Mouse (Mus musculus) heart, postnatal 0 days (tissue): ENCODE data around the gene Slc25a44.

Source experiments
- CTCF ChIP-seq: IDR thresholded peaks from 2 replicates; pipeline ENCODE4 v1.5.1; 2016; ENCODE audit warnings: antibody characterized with exemption, control low read depth, low read depth
- EP300 ChIP-seq: IDR thresholded peaks from 2 replicates; pipeline ENCODE4 v1.6.1; 2016; ENCODE audit warnings: antibody characterized with exemption, low read depth

- TF ChIP-seq CTCF (no peak), EP300 (no peak)
Measured at GRCm38 (mm10) chr3:88363700-88364099, 61.2 kb downstream of the Slc25a44 start.
